Mouse (Mus musculus): ENCODE data around the gene Eef1akmt1. TPM values are rescaled to one million over a fixed set of nuclear protein-coding genes. Genes with fewer than 3 reads are reported as not detected.

The Eef1akmt1 gene
- polyA plus RNA-seq (2012), result 0.10 and 0.20 TPM in 2 replicates

DNA sequence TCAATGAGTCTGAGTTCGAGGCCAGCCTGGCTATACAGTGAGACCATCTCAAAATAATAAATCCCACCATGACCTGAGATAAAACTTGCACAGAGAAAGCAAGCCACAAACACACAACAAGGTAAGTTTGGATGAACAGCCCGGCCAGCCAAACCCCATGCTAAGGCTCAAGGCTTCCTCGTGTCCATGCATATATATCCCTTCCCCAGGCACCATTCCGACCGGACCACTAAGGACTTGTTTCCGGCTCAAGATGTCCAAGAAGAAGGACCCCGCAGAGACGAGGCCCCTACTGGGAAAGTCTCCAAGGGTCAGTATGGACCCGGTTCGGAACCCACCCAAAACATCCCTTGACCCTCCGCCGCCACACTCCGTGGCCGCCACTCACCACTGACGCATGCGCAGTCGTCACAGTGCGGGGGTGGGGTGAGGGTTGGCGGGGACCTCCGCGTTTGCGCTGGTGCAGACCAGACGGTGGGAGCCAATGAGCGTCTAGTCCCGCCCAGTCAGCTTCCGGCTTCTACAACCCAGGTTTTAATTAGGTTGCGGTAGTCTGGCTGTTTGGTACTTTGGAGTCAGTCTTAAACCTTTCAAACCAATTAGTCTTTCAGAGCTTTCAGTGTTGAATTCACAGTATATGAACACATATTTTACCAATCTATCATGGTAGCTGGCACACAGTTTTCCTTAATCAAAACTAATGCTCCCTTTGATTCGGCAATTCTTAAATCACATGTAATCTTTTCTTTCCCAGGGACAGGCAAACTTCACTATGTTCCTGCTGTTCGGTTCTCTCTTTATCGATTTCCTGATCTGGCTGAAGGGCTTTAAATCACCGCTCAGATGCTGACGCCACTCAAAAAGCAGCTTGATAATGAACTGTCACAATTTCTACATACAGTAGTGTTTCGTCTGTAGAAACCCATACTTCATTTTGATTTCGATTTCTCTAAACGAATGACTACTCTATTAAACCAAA lies at the start of gene Eef1akmt1:
Gene Eef1akmt1 (minus strand): TSS at position 458 of the 979 bp plus-strand sequence.
- H3K4me3 ChIP-seq (replicated peaks), result peak within 1 kb of the TSS; percentile 79
- H3K4me1 ChIP-seq (ENCODE audit: control insufficient read depth), result peaks cover 16% of the 10 kb centered on the region
- peak; percentile 17; the same call in 1 of the 2 replicates for TF ChIP-seq GATA1 (IDR thresholded peaks at IDR 0.05; ENCODE audit: low read length)
- no peak for TF ChIP-seq TAL1 (IDR thresholded peaks at IDR 0.05; ENCODE audit: low read length)

DNA sequence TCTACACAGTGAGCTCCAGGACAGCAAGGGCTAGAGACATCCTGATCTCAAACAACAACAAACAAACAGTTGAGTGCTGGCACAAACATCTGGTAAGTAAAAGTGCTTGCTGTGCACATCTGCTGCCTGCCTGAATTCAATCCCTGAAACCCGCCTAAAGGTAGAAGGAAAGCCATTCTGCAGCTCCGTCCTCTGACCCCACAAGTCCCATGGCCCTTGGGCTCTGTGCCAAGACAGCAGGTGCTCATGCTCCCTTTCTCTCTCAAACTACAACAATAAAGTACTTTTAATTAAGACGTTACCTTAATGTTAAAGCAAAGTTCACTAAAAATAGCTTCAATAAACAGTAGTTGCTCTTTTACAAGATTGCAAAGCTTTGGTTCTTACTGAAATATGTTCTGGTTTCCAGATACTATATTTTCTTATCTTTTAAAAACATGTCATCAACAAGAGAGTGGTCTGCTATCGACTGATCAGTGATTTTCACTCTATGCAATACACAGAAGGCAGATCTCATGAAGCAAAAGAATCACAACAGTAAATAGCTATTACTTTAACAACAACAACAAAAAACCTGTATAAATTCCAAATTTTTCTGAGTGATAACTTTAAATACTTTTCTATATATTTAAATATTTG lies 49.3 kb upstream of the Eef1akmt1 start:
- Histone ChIP-seq H3K27me3 (ENCODE audit: control insufficient read depth) (no peaks in the 10 kb centered on the region), H3K4me1 (ENCODE audit: control insufficient read depth) (peaks cover 19% of the 10 kb centered on the region), H3K9me3 (ENCODE audit: control insufficient read depth, low read length) (no peaks in the 10 kb centered on the region), H3K4me3 (replicated peaks) (no peak overlapping the region), H3K36me3 (ENCODE audit: control insufficient read depth) (peaks cover 83% of the 10 kb centered on the region)
- no peak for TF ChIP-seq GATA1 (IDR thresholded peaks at IDR 0.05; ENCODE audit: low read length)
- TF ChIP-seq TAL1 (IDR thresholded peaks at IDR 0.05; ENCODE audit: low read length), result no peak

More for the DNA sequence above, at the start of gene Eef1akmt1:
- Histone ChIP-seq H3K27me3 (ENCODE audit: control insufficient read depth) (no peaks in the 10 kb centered on the region), H3K36me3 (ENCODE audit: control insufficient read depth) (peaks cover 7% of the 10 kb centered on the region), H3K9me3 (ENCODE audit: control insufficient read depth, low read length) (peaks cover 4% of the 10 kb centered on the region; the same call in 1 of the 2 replicates)

DNA sequence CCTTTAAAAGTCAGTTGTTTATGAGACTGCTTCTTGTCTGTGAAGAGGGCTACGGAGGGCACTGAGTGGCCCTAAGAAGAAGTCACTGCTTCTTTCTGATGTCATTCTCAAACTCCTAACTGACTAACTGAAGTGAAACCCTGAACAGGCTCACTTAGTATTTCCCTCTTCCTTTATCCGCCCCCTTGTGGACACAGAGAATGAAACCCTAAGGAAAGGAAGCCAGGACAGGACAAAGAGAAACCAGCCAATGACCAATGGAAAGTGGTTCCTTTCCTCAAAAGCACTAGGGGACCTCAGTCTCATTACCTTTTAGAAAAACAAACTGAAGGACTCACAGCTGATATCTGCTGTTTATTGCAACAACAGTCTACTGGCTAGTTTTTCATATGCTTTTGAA lies 48.1 kb upstream of the Eef1akmt1 start:
- TF ChIP-seq GATA1 (IDR thresholded peaks at IDR 0.05; ENCODE audit: low read length) (no peak), TAL1 (IDR thresholded peaks at IDR 0.05; ENCODE audit: low read length) (no peak)
- H3K9me3 ChIP-seq (ENCODE audit: control insufficient read depth, low read length), result no peaks in the 10 kb centered on the region
- H3K4me3 ChIP-seq (replicated peaks), result no peak overlapping the region
- H3K36me3 ChIP-seq (ENCODE audit: control insufficient read depth), result peaks cover 79% of the 10 kb centered on the region
- no peaks in the 10 kb centered on the region for H3K27me3 ChIP-seq (ENCODE audit: control insufficient read depth)
- peaks cover 19% of the 10 kb centered on the region for H3K4me1 ChIP-seq (ENCODE audit: control insufficient read depth)

DNA sequence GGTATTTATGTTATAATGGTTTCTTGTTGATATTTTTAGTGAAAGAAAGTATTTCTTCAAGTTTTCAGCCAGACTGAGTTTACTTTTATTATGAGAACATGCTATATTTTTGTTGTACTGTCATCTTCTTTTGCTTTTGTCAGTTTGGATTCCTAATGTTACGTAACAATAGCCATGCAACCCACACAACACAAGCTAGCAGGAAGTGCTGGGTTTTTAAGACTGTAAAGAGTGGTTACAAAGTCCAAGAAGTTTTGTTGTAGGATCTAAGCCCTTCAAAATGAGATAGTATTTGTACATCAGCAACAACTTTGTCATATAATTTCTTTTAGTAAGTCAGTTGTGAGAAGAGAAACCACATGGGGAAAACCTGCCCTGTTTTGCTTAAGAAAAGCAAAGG lies 46.3 kb upstream of the Eef1akmt1 start:
- H3K36me3 ChIP-seq (ENCODE audit: control insufficient read depth), result peaks cover 75% of the 10 kb centered on the region

DNA sequence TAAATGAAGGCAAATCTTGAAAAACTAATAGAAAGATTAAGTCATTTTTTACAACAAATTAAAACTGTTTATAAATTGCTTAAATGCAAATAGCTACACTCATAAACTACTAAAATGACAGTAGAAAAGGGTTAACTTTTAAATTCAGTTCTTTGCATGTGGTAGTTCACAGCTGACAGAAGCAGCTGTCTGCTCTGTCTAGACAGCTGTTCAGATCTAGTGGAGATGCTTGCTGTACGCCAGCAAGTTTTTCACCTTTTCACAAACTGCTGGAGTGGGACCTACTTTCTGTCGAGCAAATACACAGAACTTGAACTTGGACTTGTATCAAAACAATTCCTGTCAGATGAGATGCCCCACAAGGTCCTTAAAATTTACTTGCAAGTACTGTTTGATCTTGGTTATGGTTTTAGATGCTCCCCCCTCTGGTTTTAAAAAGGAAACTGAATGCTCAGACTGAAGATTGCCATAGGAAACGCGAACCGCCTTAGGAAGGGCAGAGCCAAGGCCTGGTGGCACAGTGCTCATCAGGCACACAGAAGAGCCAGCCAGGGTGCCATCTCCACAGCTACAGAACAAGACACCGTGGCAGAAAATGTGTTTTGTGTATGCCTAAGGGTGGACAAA lies 45.0 kb upstream of the Eef1akmt1 start:
- Histone ChIP-seq H3K27me3 (ENCODE audit: control insufficient read depth) (no peaks in the 10 kb centered on the region), H3K9me3 (ENCODE audit: control insufficient read depth, low read length) (no peaks in the 10 kb centered on the region), H3K36me3 (ENCODE audit: control insufficient read depth) (peaks cover 71% of the 10 kb centered on the region), H3K4me1 (ENCODE audit: control insufficient read depth) (no peaks in the 10 kb centered on the region; the same call in 1 of the 2 replicates), H3K4me3 (replicated peaks) (no peak overlapping the region)
- TF ChIP-seq GATA1 (IDR thresholded peaks at IDR 0.05; ENCODE audit: low read length), result no peak
- no peak for TF ChIP-seq TAL1 (IDR thresholded peaks at IDR 0.05; ENCODE audit: low read length)

More for the DNA sequence above, 46.3 kb upstream of the Eef1akmt1 start:
- Histone ChIP-seq H3K9me3 (ENCODE audit: control insufficient read depth, low read length) (no peaks in the 10 kb centered on the region), H3K4me3 (replicated peaks) (no peak overlapping the region), H3K4me1 (ENCODE audit: control insufficient read depth) (peaks cover 5% of the 10 kb centered on the region), H3K27me3 (ENCODE audit: control insufficient read depth) (no peaks in the 10 kb centered on the region)
- TF ChIP-seq GATA1 (IDR thresholded peaks at IDR 0.05; ENCODE audit: low read length) (no peak), TAL1 (IDR thresholded peaks at IDR 0.05; ENCODE audit: low read length) (no peak)

DNA sequence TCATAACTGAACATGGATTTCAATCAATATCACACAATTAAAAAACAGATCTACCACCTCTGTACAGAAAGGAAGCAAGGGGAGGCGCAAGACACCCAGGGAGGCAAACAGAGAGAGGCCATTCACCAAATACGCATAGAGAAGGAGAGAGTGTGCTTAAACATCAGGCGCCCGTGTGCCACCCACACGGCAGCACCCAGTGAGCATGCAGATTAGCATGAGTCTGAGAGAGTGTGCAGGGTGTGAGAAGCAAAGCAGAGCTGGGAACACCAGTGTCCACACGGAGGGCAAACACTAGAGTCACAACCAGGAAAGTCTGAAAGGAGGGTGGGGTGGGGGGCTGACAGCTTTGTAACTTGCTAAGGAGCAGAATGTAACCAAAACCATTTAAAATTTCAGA lies 44.4 kb upstream of the Eef1akmt1 start:
- Histone ChIP-seq H3K27me3 (ENCODE audit: control insufficient read depth) (no peaks in the 10 kb centered on the region), H3K36me3 (ENCODE audit: control insufficient read depth) (peaks cover 74% of the 10 kb centered on the region)

DNA sequence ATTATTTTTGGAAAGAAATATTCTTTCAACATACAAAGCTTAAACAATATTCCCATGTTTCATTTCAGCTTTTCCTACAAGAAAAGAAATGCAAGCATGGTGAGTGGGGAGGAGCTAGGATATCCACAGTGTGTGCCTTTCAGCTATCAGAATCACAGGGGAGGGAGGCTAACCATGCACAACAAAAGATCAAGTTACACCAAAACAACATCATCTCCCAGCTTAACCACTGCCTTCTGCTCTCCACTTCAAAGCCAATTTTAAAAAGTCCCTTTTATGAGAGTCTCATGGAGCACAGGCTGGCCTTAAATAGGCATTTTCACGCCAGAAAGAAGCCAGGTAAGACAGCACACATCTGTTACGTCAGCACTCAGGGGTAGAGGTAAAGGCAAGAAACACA lies 39.6 kb upstream of the Eef1akmt1 start:
- Histone ChIP-seq H3K4me1 (ENCODE audit: control insufficient read depth) (peaks cover 7% of the 10 kb centered on the region), H3K4me3 (replicated peaks) (no peak overlapping the region), H3K36me3 (ENCODE audit: control insufficient read depth) (peaks cover 66% of the 10 kb centered on the region), H3K27me3 (ENCODE audit: control insufficient read depth) (no peaks in the 10 kb centered on the region), H3K9me3 (ENCODE audit: control insufficient read depth, low read length) (no peaks in the 10 kb centered on the region)
- no peak for TF ChIP-seq TAL1 (IDR thresholded peaks at IDR 0.05; ENCODE audit: low read length)
- no peak for TF ChIP-seq GATA1 (IDR thresholded peaks at IDR 0.05; ENCODE audit: low read length)

More for the DNA sequence above, 44.4 kb upstream of the Eef1akmt1 start:
- TF ChIP-seq TAL1 (IDR thresholded peaks at IDR 0.05; ENCODE audit: low read length) (no peak), GATA1 (IDR thresholded peaks at IDR 0.05; ENCODE audit: low read length) (no peak)
- Histone ChIP-seq H3K4me1 (ENCODE audit: control insufficient read depth) (no peaks in the 10 kb centered on the region; the same call in 1 of the 2 replicates), H3K4me3 (replicated peaks) (no peak overlapping the region), H3K9me3 (ENCODE audit: control insufficient read depth, low read length) (no peaks in the 10 kb centered on the region)

DNA sequence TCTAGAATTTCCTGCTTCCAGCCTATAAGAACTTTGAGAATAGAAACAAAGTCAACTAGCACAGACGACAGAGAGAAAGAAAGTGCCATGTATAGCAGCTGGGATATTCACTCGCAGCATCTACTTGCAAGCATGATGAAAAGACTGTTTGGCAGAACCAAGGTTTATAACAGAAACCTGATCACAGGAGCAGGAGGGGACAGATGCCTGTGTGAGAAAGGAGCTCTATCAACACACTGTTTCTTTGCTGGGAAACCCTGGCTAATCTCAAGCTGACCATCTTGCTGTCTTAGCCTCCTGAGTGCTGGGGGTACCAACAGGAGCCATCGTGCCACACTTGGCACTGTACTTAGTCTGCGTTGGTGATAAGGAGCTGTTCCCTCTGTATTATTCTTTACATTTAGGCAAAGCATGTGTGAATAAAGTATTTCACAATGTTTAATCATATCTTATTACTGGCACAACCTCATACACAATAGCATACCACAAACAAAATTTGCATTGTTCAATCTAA lies 38.5 kb upstream of the Eef1akmt1 start:
- TF ChIP-seq TAL1 (IDR thresholded peaks at IDR 0.05; ENCODE audit: low read length) (no peak), GATA1 (IDR thresholded peaks at IDR 0.05; ENCODE audit: low read length) (no peak)
- peaks cover 7% of the 10 kb centered on the region for H3K4me1 ChIP-seq (ENCODE audit: control insufficient read depth)
- H3K27me3 ChIP-seq (ENCODE audit: control insufficient read depth), result no peaks in the 10 kb centered on the region
- no peak overlapping the region for H3K4me3 ChIP-seq (replicated peaks)
- H3K36me3 ChIP-seq (ENCODE audit: control insufficient read depth), result peaks cover 63% of the 10 kb centered on the region
- H3K9me3 ChIP-seq (ENCODE audit: control insufficient read depth, low read length), result no peaks in the 10 kb centered on the region
